Mouse (Mus musculus) ovary, postnatal 36 days (tissue): ENCODE data around the gene 1700001P01Rik.
"Not testable (repeated sequence)": the region's sequence is repeated elsewhere in the genome, so short reads cannot be mapped to it uniquely, and the experiment has no call there.

Experiments used
- DNase-seq: peaks from one replicate; pipeline ENCODE4 v3.0.0; 2022; ENCODE audit warnings: low spot score, mixed read lengths

The 1700001P01Rik gene

DNA sequence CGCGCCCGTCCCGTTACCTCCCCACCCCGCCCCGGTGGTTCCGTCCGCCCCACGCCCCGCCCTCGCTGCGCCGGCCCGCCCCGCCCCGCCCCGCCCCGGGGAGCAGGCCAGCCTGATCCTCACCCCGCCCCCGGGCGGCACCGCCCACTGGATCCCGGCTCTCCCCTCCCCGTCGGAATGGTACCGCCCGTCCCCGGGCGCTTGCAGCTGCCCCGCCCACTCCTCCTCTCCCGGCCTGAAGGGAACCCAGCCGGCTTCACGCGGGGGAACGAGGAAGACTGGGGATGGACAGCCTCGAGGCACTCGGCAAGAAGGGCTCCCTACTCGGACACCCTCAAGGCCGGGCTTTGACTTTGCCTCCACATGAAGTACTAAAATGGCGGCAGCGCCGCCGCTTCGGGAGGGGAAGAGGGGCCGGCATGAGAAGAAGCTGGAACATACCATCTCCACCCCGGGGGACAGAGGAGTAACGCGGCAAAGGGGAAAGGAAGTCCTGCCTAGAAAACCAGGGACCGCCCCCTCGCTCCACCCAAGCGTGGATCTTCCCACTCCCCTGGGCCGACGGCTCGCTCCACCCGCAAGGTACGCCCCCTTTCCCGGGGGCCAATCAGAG, 30.9 kb downstream of the 1700001P01Rik start:
- DNase-seq: peak; percentile 98

DNA sequence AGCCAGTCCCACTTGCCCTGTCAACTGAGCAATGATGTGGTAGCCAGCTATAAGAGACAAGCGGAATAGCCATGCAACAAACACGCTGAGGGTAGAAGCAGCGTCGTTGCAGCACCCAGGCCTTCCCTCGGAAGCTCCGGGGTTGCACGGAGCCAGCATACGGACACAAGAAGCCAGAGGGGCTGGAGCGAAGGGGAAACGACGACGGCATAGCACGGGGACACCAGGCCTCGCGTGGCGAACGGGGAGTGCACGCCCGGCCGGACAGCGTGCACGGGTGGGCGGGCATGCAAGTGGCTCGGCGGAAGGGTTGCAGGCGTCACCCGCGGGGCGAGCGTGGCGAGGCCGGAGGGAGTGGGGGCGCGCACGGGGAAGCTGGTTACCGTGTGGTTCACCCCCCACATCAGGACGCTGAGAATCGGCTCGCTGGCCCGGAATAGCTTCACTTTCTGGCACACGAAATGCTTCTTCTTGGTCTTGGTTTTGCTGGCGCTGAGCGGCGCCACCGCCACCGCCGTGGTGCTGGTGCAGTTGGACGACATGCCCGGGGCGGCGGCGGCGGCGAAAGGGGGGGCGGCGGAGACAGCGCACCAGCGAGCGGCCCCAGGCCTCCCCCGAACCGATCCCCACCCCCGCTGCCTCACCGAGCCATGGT, 31.5 kb downstream of the 1700001P01Rik start, which contains the start of gene Pip4k2b:
Pip4k2b (minus strand) TSS at position 642 of the 655 bp plus-strand sequence.
- no peak for DNase-seq

DNA sequence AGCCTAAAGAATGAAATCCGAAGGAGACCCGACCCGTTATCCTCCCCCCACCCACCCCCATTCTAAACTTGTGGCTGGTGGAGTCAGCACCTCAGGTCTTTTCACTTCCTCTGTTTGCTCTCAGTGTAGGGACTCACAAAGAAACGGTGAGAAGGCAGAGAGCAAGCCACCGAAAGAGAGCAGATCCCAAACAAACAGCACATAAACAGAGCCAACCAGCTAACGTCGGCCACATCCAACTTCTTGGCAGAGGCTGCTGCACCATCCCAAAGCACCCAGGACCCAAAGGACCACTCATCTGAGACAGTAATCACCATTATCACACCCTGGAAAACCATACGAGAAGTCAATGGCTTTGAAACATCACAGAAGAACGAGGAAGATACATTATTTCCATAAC, 32.3 kb downstream of the 1700001P01Rik start:
- no peak for DNase-seq

DNA sequence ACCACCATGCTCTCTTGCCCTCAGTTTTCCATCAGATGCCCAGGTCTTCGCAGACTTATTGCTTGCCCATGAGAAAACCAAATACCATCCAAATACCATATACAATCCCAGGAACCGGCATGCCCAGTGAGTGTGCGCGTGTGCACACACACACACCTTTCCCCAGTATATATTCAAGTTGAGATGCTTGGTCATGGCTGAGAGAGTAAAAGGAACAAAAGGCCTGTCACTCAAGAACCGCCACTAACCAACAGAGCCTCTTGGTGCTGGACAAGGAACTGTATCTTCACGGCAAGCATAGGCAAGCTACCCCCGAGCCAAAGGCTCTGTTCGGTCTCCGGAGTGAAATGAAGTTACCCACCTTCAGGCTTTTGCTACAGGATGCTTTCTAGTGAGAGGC, 33.1 kb downstream of the 1700001P01Rik start:
- DNase-seq: no peak

DNA sequence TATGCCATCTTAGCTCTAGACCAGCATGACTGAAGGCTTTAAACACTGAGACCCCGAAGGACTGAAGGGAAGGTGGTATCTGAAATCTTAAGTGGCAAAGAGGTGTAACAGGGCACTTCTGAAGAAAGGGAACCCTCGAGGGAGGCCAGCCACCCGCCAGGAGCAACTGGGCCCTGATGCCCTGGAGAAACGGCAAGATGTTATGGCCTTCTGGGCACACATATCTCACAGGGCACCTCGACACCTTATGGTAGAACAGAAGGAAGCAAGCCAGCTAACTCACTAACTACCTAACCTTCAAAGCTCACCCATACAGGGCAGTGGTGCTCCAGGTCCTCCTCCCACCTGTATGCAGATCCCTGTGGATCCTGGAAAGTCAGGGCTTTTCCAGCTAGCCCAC, 33.6 kb downstream of the 1700001P01Rik start:
- no peak for DNase-seq

DNA sequence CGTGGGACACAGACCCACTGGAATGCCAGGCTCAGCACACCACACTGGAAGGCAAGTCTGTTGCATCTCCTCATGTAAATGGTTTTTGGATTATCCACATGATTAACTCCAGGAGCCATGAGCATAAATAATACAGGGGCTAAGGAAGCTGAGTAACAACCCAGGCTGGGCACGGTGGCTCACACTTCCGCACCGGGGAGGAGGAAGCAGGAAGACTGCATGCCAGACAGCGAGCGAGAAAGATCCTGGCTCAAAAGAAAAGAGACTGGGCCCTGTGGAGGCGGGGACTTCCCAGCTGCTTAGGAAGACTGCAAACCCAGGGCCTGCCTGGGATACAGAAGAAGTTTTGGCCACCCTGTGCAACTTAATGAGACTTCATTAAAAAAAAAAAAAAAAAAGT, 35.5 kb downstream of the 1700001P01Rik start:
- peak; percentile 20 for DNase-seq

DNA sequence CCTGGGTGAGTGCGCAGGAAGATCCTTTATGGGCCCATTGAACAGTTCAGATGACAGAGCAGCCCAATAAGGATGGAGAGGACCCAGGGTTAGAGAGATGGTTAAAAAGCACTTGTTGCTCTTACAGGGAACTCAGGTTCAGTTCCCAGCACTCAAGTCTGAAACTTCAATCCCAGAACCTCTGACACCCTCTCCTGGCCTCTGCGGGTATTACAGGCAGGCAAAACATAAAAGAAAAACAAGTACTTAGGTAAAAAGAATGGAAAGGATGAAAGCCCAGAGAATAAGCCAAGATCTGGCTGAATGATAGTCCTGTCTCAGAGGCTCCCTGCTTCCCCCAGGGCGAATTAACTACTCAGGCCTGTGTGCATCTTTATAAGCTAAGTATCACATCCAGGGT, 36.6 kb downstream of the 1700001P01Rik start:
- DNase-seq: no peak

DNA sequence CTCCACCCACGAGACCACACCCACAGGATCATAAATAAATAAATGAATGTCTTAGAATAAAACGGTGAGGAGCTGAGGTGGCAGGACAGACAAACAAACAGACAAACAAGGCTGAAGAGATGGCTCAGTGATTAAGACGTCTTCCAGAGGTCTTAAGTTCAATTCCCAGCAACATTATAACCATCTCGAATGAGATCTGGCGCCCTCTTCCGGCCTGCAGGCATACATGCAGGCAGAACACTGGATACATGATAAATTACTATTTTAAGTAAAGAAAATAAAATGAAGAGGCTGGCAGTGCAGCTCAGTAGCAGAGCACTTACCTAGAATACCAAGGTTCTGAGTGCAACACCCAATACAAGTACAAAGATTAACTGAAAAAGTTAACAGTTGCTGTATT, 37.0 kb downstream of the 1700001P01Rik start:
- no peak for DNase-seq

DNA sequence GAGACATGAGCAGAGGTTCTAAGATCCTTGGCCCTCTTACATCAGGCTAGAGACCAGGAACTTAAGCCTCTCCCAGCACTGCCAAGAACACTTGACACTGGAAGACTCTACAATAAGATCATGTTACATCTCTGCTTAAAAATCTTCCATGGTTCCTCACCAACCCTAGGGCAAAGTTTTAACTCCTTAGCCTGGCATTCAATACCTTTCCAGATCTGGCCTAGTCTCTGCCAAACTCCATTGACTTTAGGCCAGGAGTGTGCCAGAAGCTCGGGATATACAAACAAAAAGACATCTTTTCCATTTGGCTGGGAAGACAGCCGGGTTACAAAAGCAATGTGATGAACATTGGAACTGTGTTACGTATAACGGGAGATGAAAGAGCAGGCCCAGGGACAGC, 38.1 kb downstream of the 1700001P01Rik start:
- DNase-seq: no peak

DNA sequence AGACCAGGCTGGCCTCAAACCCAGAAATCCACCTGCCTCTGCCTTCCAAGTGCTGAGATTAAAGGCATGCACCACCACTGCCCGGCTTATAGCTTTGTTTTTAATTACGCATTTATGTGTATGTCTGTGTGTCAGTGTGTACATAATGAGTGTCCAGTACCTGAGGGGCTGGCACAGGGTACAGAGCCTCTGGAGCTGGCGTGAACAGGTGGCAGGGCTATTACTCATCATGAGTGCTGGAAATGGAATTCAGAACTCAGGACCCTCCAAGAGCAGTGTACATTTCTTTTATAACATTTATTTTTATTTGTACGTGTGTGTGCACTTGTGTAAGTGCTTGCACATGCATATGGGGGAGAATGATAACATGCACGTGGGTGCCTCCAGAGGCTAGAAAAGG, 39.1 kb downstream of the 1700001P01Rik start:
- no peak for DNase-seq

DNA sequence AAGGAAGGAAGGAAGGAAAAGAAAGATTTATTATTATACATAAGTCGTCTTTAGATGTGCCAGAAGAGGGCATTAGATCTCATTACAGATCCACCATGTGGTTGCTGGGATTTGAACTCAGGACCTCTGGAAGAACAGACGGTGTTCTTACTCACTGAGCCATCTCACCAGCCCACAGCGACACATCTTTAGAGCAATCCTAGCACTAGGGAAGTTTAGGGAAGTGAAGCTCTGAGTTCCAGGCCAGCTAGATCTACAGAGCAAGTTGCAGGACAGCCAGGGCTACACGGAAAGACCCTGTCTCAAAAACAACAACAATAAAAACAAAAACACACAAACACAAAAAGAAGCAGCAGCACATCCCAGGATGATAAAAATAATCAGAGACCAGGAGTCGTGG, 40.9 kb downstream of the 1700001P01Rik start:
- DNase-seq: not testable (repeated sequence)

DNA sequence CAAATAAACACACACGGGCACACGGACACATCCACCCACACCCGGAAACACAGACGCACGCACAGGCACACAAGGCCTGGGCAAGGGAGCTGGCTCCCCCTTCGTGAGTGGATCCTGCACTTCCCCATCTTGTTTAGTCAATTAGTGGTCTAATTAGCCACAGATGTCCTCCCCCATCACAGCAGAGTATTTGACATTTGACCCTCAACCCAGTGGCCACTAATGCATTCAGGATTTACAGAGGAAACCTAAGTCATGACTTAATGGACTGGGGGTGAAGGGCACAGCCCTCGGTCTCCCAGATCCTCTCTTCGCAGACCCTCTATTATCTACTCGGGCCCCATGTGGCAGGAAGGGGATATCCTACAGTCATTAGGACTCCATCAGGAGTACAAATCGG, 42.0 kb downstream of the 1700001P01Rik start:
- DNase-seq: no peak

DNA sequence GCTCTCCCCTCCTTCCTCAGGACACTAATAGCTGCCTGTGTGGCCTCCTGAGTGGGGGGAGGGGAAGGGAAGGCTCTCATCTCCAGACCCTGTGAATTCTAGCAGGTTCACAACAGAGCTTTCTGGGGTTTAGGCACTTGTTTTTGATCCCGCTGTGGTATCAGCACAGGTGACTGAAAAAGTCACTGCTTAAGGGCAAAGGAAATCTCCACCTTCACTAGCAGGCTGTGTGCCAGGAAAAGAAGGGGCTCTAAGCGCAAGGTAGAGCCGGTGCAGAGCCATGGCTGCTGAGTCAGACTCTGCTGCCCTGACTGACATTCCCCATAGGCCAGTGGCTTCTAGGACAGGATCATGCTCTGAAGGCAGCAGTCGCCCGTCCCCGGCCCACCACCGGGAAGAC, 47.0 kb downstream of the 1700001P01Rik start:
- DNase-seq: no peak

DNA sequence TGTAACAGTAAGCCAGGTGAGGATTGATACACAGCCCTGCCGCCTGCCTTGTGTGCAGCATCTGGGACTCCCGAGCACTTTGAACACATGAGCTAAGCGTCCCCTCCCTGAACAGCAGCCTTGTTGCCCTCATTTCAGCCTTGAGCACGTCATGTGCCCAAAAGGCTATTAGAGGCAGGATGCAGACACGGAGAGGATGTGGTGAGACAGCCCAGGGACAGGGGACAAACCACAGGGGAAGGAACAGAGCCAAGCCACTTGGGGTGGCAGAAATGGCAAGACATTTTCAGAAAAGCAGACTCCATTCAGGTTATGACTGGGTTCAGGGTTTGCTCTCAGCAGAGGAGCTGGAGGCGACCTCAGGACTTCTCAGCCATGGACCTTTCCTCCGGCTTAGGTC, 47.4 kb downstream of the 1700001P01Rik start:
- DNase-seq: no peak

DNA sequence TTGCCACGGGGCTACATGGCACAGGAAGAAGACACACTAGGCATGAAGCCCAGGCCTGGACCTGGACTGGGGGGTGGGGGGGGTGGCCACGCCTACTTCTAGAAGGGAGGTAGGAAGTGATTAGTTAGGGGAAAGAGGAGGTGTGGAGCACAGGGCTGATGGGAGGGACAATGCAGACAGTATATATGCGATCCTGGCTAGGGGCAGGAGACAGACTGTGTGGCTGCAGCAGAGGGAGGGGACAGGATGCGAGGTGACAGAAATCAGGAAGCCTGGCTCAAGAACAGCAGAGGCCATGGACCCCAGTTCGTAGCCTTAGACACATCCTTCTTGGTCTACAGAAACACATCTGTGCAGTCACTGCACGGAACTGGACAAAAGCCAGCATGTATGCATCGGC, 52.0 kb downstream of the 1700001P01Rik start:
- DNase-seq: no peak
